Mouse (Mus musculus): ENCODE measurements around the gene C130026I21Rik. TPM values are rescaled to one million over a fixed set of nuclear protein-coding genes. Genes with fewer than 3 reads are reported as not detected.
"Not testable (repeated sequence)": the region's sequence is repeated elsewhere in the genome, so short reads cannot be mapped to it uniquely, and the experiment has no call there.

The C130026I21Rik gene
- polyA plus RNA-seq, 1 experiment from 2014 or later, result 0.09 TPM

- not testable (repeated sequence) for H3K9me3 ChIP-seq (replicated peaks); H3K4me3 ChIP-seq (replicated peaks); H3K27me3 ChIP-seq; H3K9ac ChIP-seq; ATAC-seq (ENCODE audit: insufficient number of reproducible peaks, low FRiP score, low TSS enrichment, low read depth); H3K27ac ChIP-seq (replicated peaks); H3K4me1 ChIP-seq; H3K36me3 ChIP-seq; H3K4me2 ChIP-seq (replicated peaks)
- WGBS, result 76% methylated on average over 1 of the region's 1 CpGs
Observed at GRCm38 (mm10) chr1:85099864-85100263, 170.5 kb downstream of the C130026I21Rik start, which contains the start of gene Gm10553. TSS of gene Gm10553 (plus strand) at chr1:85100164.

GRCm38 (mm10) chr1:85099081-85099480 is 171.3 kb downstream of the C130026I21Rik start:
- not testable (repeated sequence) for H3K4me2 ChIP-seq (replicated peaks); H3K4me1 ChIP-seq; H3K9me3 ChIP-seq (replicated peaks); H3K4me3 ChIP-seq (replicated peaks); H3K9ac ChIP-seq; H3K27me3 ChIP-seq; H3K36me3 ChIP-seq; H3K27ac ChIP-seq (replicated peaks); ATAC-seq (ENCODE audit: insufficient number of reproducible peaks, low FRiP score, low TSS enrichment, low read depth)
- WGBS, result 83% methylated on average over 7 of the region's 7 CpGs

GRCm38 (mm10) chr1:85093011-85093572 is 177.3 kb downstream of the C130026I21Rik start:
- not testable (repeated sequence) for H3K27ac ChIP-seq (replicated peaks); H3K36me3 ChIP-seq; H3K9me3 ChIP-seq (replicated peaks); H3K4me3 ChIP-seq (replicated peaks); H3K9ac ChIP-seq; H3K4me2 ChIP-seq (replicated peaks); H3K27me3 ChIP-seq; H3K4me1 ChIP-seq; ATAC-seq (ENCODE audit: insufficient number of reproducible peaks, low FRiP score, low TSS enrichment, low read depth)
- 80% methylated on average over 6 of the region's 7 CpGs for WGBS

DNA sequence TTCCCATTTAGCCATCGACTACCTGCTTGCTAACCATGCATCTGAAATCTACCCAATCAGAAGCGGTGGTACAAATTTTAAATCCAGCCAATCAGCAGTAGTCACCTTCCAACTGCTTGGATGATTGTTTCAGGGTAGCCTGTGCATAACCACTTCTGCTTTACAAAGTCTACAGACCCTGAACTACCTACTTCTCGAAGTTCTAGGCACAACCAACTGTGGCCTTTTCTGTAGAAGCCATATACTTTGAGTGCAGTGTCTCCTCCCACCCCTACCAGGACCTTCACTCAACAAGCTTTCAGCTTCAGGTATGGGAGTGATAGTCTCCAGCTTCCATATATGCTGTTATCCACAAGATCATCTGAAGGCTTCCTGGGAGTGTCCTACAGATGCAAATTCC is 178.2 kb downstream of the C130026I21Rik start:
- H3K9me3 ChIP-seq (replicated peaks); H3K4me3 ChIP-seq (replicated peaks); H3K27ac ChIP-seq (replicated peaks); H3K4me1 ChIP-seq; H3K9ac ChIP-seq; ATAC-seq (ENCODE audit: insufficient number of reproducible peaks, low FRiP score, low TSS enrichment, low read depth); H3K4me2 ChIP-seq (replicated peaks); H3K36me3 ChIP-seq; H3K27me3 ChIP-seq: not testable (repeated sequence)
- 44% methylated on average over 1 of the region's 3 CpGs for WGBS

GRCm38 (mm10) chr1:85086211-85086610 is 184.2 kb downstream of the C130026I21Rik start:
- ATAC-seq (ENCODE audit: insufficient number of reproducible peaks, low FRiP score, low TSS enrichment, low read depth); H3K4me1 ChIP-seq; H3K27ac ChIP-seq (replicated peaks); H3K9me3 ChIP-seq (replicated peaks); H3K4me3 ChIP-seq (replicated peaks); H3K4me2 ChIP-seq (replicated peaks); H3K9ac ChIP-seq; H3K36me3 ChIP-seq; H3K27me3 ChIP-seq: not testable (repeated sequence)
- WGBS, result 63% methylated on average over 1 of the region's 1 CpGs

DNA sequence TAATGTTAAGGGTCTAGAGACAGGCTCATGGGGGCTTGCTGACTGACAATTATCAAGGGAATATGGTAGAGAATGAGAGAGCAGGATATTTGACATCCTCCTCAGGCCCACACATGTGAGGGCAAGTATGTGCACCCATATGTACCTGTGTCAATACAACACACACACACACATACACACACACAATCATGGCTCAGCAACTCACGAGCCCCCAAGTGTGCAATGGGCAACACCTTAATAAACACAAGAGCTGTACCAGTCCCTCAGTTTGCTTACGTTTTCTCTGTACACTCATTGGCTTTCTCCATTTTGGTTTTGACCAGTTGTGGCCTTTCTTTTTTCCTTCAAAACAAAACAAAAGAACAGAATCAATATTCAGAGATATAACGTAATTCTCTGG is 185.6 kb downstream of the C130026I21Rik start:
- not testable (repeated sequence) for H3K27ac ChIP-seq (replicated peaks); H3K4me3 ChIP-seq (replicated peaks); H3K36me3 ChIP-seq; H3K4me2 ChIP-seq (replicated peaks); H3K9me3 ChIP-seq (replicated peaks); H3K9ac ChIP-seq; ATAC-seq (ENCODE audit: insufficient number of reproducible peaks, low FRiP score, low TSS enrichment, low read depth); H3K27me3 ChIP-seq; H3K4me1 ChIP-seq
- WGBS, result 59% methylated on average over 3 of the region's 3 CpGs

- H3K4me3 ChIP-seq (replicated peaks); H3K9ac ChIP-seq; H3K27me3 ChIP-seq; H3K4me1 ChIP-seq; H3K36me3 ChIP-seq; H3K9me3 ChIP-seq (replicated peaks); H3K27ac ChIP-seq (replicated peaks); H3K4me2 ChIP-seq (replicated peaks); ATAC-seq (ENCODE audit: insufficient number of reproducible peaks, low FRiP score, low TSS enrichment, low read depth): not testable (repeated sequence)
- WGBS, result 59% methylated on average over 3 of the region's 3 CpGs
Observed at GRCm38 (mm10) chr1:85073099-85073498, 197.3 kb downstream of the C130026I21Rik start.

DNA sequence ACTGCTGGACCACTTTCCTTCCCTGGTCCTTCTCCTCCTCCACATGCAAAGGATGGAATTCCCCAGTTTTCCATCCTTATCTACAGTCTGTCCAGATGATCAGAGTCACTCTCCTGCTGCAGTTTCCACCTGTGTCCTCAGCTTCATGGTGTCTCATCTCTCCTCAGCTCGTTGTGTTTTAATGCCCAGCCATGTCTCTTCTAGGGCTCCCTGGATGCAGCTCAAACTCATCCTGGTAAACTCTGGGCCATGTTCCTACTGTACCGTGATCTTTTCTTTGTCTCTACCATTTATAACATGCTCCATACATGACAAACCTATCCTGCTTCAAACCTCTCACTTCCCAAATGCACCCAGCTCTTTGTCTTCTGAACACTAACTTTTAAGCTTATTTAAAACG is 198.7 kb downstream of the C130026I21Rik start:
- 53% methylated on average over 3 of the region's 3 CpGs for WGBS
- H3K4me1 ChIP-seq, result not testable (repeated sequence)

GRCm38 (mm10) chr1:85035801-85036200 is 234.6 kb downstream of the C130026I21Rik start:
- not testable (repeated sequence) for H3K27me3 ChIP-seq; H3K4me1 ChIP-seq; H3K4me3 ChIP-seq (replicated peaks); H3K27ac ChIP-seq (replicated peaks); H3K9ac ChIP-seq; H3K36me3 ChIP-seq; H3K9me3 ChIP-seq (replicated peaks); H3K4me2 ChIP-seq (replicated peaks); ATAC-seq (ENCODE audit: insufficient number of reproducible peaks, low FRiP score, low TSS enrichment, low read depth)
- WGBS, result 74% methylated on average over 6 of the region's 6 CpGs

More for the DNA sequence above, 198.7 kb downstream of the C130026I21Rik start:
- not testable (repeated sequence) for H3K36me3 ChIP-seq; H3K4me3 ChIP-seq (replicated peaks); H3K9me3 ChIP-seq (replicated peaks); H3K27me3 ChIP-seq; H3K9ac ChIP-seq; H3K4me2 ChIP-seq (replicated peaks); H3K27ac ChIP-seq (replicated peaks); ATAC-seq (ENCODE audit: insufficient number of reproducible peaks, low FRiP score, low TSS enrichment, low read depth)

DNA sequence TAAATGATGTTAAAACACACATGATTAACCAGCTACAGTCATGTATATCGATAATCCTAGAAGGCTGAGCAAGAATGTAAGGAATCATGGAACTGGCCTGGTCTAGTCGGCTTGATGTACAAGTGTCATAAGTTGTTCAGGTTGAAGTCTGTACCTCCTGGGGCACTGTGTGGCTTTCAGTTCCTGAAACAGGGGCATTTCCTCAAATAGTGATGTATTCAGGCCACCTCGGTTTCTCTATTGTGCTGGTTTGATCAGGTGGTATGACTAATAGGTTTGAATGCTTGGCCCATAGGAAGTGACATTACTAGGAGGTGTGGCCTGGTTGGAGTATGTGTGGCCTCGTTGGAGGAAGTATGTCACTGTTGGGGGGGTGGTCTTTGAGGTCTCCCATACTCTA is 236.0 kb downstream of the C130026I21Rik start:
- not testable (repeated sequence) for H3K4me3 ChIP-seq (replicated peaks); H3K9me3 ChIP-seq (replicated peaks); H3K27ac ChIP-seq (replicated peaks); H3K4me2 ChIP-seq (replicated peaks); H3K36me3 ChIP-seq; H3K4me1 ChIP-seq; ATAC-seq (ENCODE audit: insufficient number of reproducible peaks, low FRiP score, low TSS enrichment, low read depth); H3K27me3 ChIP-seq; H3K9ac ChIP-seq
- 86% methylated on average over 3 of the region's 4 CpGs for WGBS

DNA sequence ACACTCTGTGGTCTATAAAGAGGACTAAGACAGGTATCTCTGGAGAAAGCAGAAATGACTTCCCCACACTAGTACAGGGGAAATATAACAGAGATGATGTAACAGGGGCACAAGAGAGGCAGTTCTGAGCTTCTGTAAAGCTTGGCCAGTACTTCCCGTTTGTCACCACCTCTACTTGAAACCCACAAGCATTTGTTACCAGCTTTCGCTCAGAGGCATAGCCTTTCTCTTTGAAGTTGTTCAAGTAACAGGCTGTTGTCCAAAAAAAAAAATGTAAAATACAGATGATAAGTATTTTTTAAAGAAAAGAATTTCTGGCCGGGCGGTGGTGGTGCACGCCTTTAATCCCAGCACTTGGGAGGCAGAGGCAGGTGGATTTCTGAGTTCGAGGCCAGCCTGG is 236.8 kb downstream of the C130026I21Rik start:
- not testable (repeated sequence) for H3K4me1 ChIP-seq; H3K9me3 ChIP-seq (replicated peaks); H3K4me3 ChIP-seq (replicated peaks); H3K4me2 ChIP-seq (replicated peaks); H3K36me3 ChIP-seq; H3K9ac ChIP-seq; H3K27me3 ChIP-seq; H3K27ac ChIP-seq (replicated peaks); ATAC-seq (ENCODE audit: insufficient number of reproducible peaks, low FRiP score, low TSS enrichment, low read depth)
- 90% methylated on average over 5 of the region's 6 CpGs for WGBS

GRCm38 (mm10) chr1:85030211-85030610 is 240.2 kb downstream of the C130026I21Rik start:
- H3K4me1 ChIP-seq; H3K4me2 ChIP-seq (replicated peaks); ATAC-seq (ENCODE audit: insufficient number of reproducible peaks, low FRiP score, low TSS enrichment, low read depth); H3K36me3 ChIP-seq; H3K9ac ChIP-seq; H3K27ac ChIP-seq (replicated peaks); H3K4me3 ChIP-seq (replicated peaks); H3K9me3 ChIP-seq (replicated peaks); H3K27me3 ChIP-seq: not testable (repeated sequence)
- WGBS, result 59% methylated on average over 13 of the region's 14 CpGs
